Mouse (Mus musculus) hindbrain, embryonic 16.5 days (tissue): ENCODE measurements at regions not wholly inside any gene's neighbourhood (a gene's known extent, or its start where the extent isn't known, plus 50 kb on each side); places are given as distances from the start of the nearest gene placed in this dataset.

Experiments used
- ATAC-seq: fragments of 200-750 bp; cut with Nextera tagmentation; 2 replicates; pipeline ENCODE4 v1.8.0; 2017; ENCODE audit warnings: moderate TSS enrichment, moderate library complexity
- H3K27ac ChIP-seq: fragments of 300-500 bp; sonication (generic); 2 replicates; pipeline ENCODE4 v1.5.1; 2014; ENCODE audit warnings: low read depth, mild to moderate bottlenecking, control low read depth, low read length, moderate library complexity
- H3K27me3 ChIP-seq: fragments of 300-500 bp; sonication (generic); replicated peaks from 2 replicates; pipeline ENCODE4 v1.6.1; 2014; ENCODE audit warnings: low read length; ENCODE audit not compliant: control insufficient read depth, insufficient read depth
- H3K36me3 ChIP-seq: fragments of 300-500 bp; sonication (generic); 2 replicates; pipeline ENCODE4 v1.6.1; 2014; ENCODE audit warnings: mild to moderate bottlenecking, low read length, moderate library complexity, mixed read lengths; ENCODE audit not compliant: control insufficient read depth, insufficient read depth
- H3K4me1 ChIP-seq: fragments of 300-500 bp; sonication (generic); 2 replicates; pipeline ENCODE4 v1.6.1; 2014; ENCODE audit warnings: low read depth, low read length; ENCODE audit not compliant: control insufficient read depth, insufficient read depth
- H3K4me2 ChIP-seq: fragments of 300-500 bp; sonication (generic); 2 replicates; pipeline ENCODE4 v1.6.1; 2014; ENCODE audit warnings: mild to moderate bottlenecking, low read length, control low read depth, moderate library complexity
- H3K4me3 ChIP-seq: fragments of 300-500 bp; sonication (generic); 2 replicates; pipeline ENCODE4 v1.5.1; 2014; ENCODE audit warnings: mild to moderate bottlenecking, low read length, control low read depth, moderate library complexity
- H3K9ac ChIP-seq: fragments of 300-500 bp; sonication (generic); 2 replicates; pipeline ENCODE4 v1.6.1; 2014; ENCODE audit warnings: low read depth, mild to moderate bottlenecking, control low read depth, low read length, moderate library complexity
- H3K9me3 ChIP-seq: fragments of 300-500 bp; sonication (generic); 2 replicates; pipeline ENCODE4 v1.6.1; 2014; ENCODE audit warnings: mild to moderate bottlenecking, low read length, moderate library complexity; ENCODE audit not compliant: control insufficient read depth
- WGBS: fragments of 180-500 bp; shearing (Covaris S2); extraction: QIAGEN DNeasy Blood & Tissue Kit; methylation state at CpG from one replicate; pipeline ENCODE4 v1.1.7; 2014; 5-methylcytosine and 5-hydroxymethylcytosine counted together

GRCm38 (mm10) chr16:78067532-78068118, 233.7 kb upstream of the Cxadr start:
- Histone ChIP-seq H3K27me3 (no peaks in the 10 kb centered on the region), H3K4me2 (no peak overlapping the region), H3K9me3 (no peaks in the 10 kb centered on the region), H3K9ac (no peak overlapping the region), H3K4me3 (no peak overlapping the region), H3K4me1 (no peaks in the 10 kb centered on the region), H3K27ac (no peak overlapping the region), H3K36me3 (no peaks in the 10 kb centered on the region)
- 81% methylated on average over 10 of the region's 10 CpGs for WGBS
- ATAC-seq = no peak

- no peaks in the 10 kb centered on the region for H3K4me1 ChIP-seq
- no peaks in the 10 kb centered on the region for H3K36me3 ChIP-seq
- H3K4me3 ChIP-seq = no peak overlapping the region
- H3K27me3 ChIP-seq = no peaks in the 10 kb centered on the region
- no peaks in the 10 kb centered on the region for H3K9me3 ChIP-seq
- no peak for ATAC-seq
- no peak overlapping the region for H3K4me2 ChIP-seq
- no peak overlapping the region for H3K27ac ChIP-seq
- H3K9ac ChIP-seq = no peak overlapping the region
- WGBS = 90% methylated on average over 6 of the region's 6 CpGs
Observed at GRCm38 (mm10) chr16:78060516-78060915, 240.8 kb upstream of the Cxadr start.

GRCm38 (mm10) chr16:78057549-78057948, 243.7 kb upstream of the Cxadr start:
- H3K27me3 ChIP-seq = no peaks in the 10 kb centered on the region
- WGBS = 69% methylated on average over 3 of the region's 3 CpGs
- H3K27ac ChIP-seq = no peak overlapping the region
- no peaks in the 10 kb centered on the region for H3K4me1 ChIP-seq
- H3K4me2 ChIP-seq = no peak overlapping the region
- no peak overlapping the region for H3K4me3 ChIP-seq
- ATAC-seq = no peak
- H3K9me3 ChIP-seq = no peaks in the 10 kb centered on the region
- H3K36me3 ChIP-seq = no peaks in the 10 kb centered on the region
- H3K9ac ChIP-seq = no peak overlapping the region

GRCm38 (mm10) chr16:78052133-78052532, 249.2 kb upstream of the Cxadr start:
- Histone ChIP-seq H3K27ac (no peak overlapping the region), H3K36me3 (no peaks in the 10 kb centered on the region)

GRCm38 (mm10) chr16:78040149-78040920, 261.0 kb upstream of the Cxadr start:
- no peaks in the 10 kb centered on the region for H3K9me3 ChIP-seq
- no peaks in the 10 kb centered on the region for H3K4me1 ChIP-seq
- no peaks in the 10 kb centered on the region for H3K27me3 ChIP-seq
- 88% methylated on average over 4 of the region's 4 CpGs for WGBS
- no peak overlapping the region for H3K4me3 ChIP-seq
- no peak overlapping the region for H3K9ac ChIP-seq
- no peak overlapping the region for H3K27ac ChIP-seq
- no peaks in the 10 kb centered on the region for H3K36me3 ChIP-seq
- ATAC-seq = no peak
- H3K4me2 ChIP-seq = no peak overlapping the region

More at GRCm38 (mm10) chr16:78052133-78052532, 249.2 kb upstream of the Cxadr start:
- H3K4me1 ChIP-seq = no peaks in the 10 kb centered on the region
- no peaks in the 10 kb centered on the region for H3K27me3 ChIP-seq
- no peak overlapping the region for H3K4me3 ChIP-seq
- H3K9me3 ChIP-seq = no peaks in the 10 kb centered on the region
- H3K4me2 ChIP-seq = no peak overlapping the region
- 28% methylated on average over 7 of the region's 7 CpGs for WGBS
- no peak for ATAC-seq
- no peak overlapping the region for H3K9ac ChIP-seq

GRCm38 (mm10) chr16:78019605-78020285, 281.5 kb upstream of the Cxadr start:
- Histone ChIP-seq H3K27me3 (no peaks in the 10 kb centered on the region), H3K4me2 (no peak overlapping the region), H3K4me3 (no peak overlapping the region), H3K4me1 (no peaks in the 10 kb centered on the region), H3K27ac (no peak overlapping the region), H3K9ac (no peak overlapping the region), H3K36me3 (no peaks in the 10 kb centered on the region), H3K9me3 (no peaks in the 10 kb centered on the region)
- peak; percentile 40; the same call in 1 of the 2 replicates for ATAC-seq
- WGBS = 39% methylated on average over 8 of the region's 8 CpGs

GRCm38 (mm10) chr16:78015401-78015800, 285.9 kb upstream of the Cxadr start:
- WGBS = 52% methylated on average over 2 of the region's 2 CpGs

GRCm38 (mm10) chr16:78013049-78013819, 288.1 kb upstream of the Cxadr start:
- no peak for ATAC-seq
- 62% methylated on average over 5 of the region's 5 CpGs for WGBS
- Histone ChIP-seq H3K36me3 (no peaks in the 10 kb centered on the region), H3K27me3 (no peaks in the 10 kb centered on the region), H3K9me3 (no peaks in the 10 kb centered on the region), H3K27ac (no peak overlapping the region), H3K4me2 (no peak overlapping the region), H3K4me1 (no peaks in the 10 kb centered on the region), H3K9ac (no peak overlapping the region), H3K4me3 (no peak overlapping the region)

More at GRCm38 (mm10) chr16:78015401-78015800, 285.9 kb upstream of the Cxadr start:
- no peak overlapping the region for H3K27ac ChIP-seq
- H3K9me3 ChIP-seq = no peaks in the 10 kb centered on the region
- no peak overlapping the region for H3K9ac ChIP-seq
- no peaks in the 10 kb centered on the region for H3K36me3 ChIP-seq
- no peaks in the 10 kb centered on the region for H3K27me3 ChIP-seq
- H3K4me3 ChIP-seq = no peak overlapping the region
- ATAC-seq = no peak
- H3K4me2 ChIP-seq = no peak overlapping the region
- no peaks in the 10 kb centered on the region for H3K4me1 ChIP-seq

GRCm38 (mm10) chr16:78004016-78004415, 297.3 kb upstream of the Cxadr start:
- H3K4me3 ChIP-seq = no peak overlapping the region
- H3K27ac ChIP-seq = no peak overlapping the region
- no peak overlapping the region for H3K4me2 ChIP-seq
- no peaks in the 10 kb centered on the region for H3K4me1 ChIP-seq
- no peaks in the 10 kb centered on the region for H3K9me3 ChIP-seq
- H3K27me3 ChIP-seq = no peaks in the 10 kb centered on the region
- H3K9ac ChIP-seq = no peak overlapping the region
- H3K36me3 ChIP-seq = no peaks in the 10 kb centered on the region
- WGBS = 60% methylated on average over 5 of the region's 5 CpGs
- no peak for ATAC-seq
